Mouse (Mus musculus) spleen, postnatal 10 days (tissue): ENCODE results near the gene Insr.
"Not testable (repeated sequence)": the region's sequence is repeated elsewhere in the genome, so short reads cannot be mapped to it uniquely, and the experiment has no call there.

Experiments used
- DNase-seq, 2 experiments: peaks; one replicate each; pipeline ENCODE4 v3.0.0; 2021 to 2022; ENCODE audit warnings: low spot score in 2 of 2

Insr gene

GRCm38 (mm10) chr8:3232601-3233000 is 46.8 kb downstream of the Insr start:
- DNase-seq: no peak

GRCm38 (mm10) chr8:3230118-3231060 is 49.0 kb downstream of the Insr start:
- DNase-seq: no peak

DNA sequence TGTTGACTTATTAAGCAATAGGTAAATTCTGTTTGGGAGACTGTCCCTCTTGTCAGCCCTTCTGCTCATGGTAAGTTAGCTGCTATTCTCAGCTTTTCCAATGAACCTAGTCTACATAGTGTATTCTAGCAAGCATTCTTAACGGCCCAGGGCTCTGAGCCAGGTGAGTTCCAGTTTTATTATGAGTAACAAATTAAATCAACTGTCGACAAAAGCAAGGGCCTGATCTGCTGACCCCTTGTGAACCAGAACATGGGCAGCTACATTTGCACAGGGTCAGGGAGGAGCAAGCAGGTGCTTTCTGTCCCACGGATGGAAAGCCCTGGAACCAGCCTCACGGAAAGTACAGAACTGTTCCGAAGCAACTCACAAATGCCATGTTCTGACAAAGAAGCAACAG is 52.0 kb downstream of the Insr start:
- no peak for DNase-seq

- DNase-seq: no peak
These were observed 53.7 kb downstream of the Insr start for GRCm38 (mm10) chr8:3225731-3226130.

GRCm38 (mm10) chr8:3225184-3225583 is 54.2 kb downstream of the Insr start:
- DNase-seq: no peak

GRCm38 (mm10) chr8:3222636-3222965 is 56.8 kb downstream of the Insr start:
- no peak for DNase-seq

GRCm38 (mm10) chr8:3221960-3222635 is 57.3 kb downstream of the Insr start:
- DNase-seq: no peak

DNA sequence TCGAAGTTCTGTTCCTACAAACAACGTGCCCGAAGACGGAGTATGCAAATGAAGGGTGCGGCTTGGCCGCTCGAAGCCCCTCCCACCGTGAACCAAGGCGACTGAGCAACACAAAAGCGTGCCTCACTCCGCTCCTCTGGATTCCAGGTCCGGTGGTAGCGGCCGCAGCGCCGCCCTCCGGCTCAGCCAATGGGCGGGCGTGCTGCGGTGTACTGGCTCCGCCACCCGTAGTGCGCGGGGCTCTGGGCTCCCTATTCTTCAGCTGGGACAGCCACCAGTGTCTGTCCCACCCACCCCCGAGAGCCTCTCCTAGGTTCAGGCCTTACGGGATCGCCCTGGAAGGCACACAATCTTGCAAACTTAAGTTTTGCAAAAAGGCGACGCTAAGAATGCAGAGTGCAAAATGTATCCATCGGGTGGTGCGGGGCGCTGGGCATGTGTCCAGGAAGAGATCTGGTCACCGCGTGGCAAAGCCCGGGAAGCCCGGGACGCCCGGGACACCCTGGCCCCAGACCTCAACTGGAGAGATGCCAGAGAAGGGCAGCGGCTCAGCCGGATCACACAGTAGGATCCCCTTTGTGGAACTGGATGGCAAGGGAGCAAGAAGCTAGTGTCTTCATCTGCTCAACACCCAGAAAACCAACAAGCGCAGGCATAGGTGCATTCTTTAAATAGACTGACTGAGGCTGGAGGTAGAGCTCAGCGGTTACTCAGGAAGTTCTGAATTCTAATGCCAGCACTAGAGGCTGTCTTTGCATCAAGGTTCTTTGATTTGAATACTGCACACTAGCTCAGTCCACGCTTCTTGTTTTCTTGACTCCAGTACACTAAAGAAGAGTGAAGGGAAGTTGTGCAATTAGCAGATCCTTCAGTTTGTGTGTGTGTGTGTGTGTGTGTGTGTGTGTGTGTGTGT is 58.1 kb downstream of the Insr start:
- peak; percentile 63 to 93 for DNase-seq

DNA sequence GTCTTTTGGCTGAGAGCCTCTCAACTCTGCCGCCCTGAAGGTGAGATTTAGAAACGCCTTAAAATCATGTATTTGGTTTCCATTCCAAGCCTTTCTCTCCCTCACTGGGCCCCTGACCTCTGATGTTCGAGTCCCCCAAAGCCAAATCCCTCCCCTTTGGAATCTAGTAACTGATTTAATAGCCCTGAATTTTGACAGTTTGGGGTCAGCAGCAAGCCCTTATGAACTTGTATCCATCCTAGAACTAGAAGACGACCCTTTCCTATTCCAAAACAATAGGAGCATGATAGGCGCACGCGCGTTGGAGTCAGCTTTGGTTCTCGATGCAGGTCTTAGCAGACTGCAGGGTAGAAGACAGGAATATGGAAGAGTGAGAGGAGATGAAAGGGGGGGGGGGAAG is 58.9 kb downstream of the Insr start:
- no peak for DNase-seq

- no peak for DNase-seq
These were observed 59.5 kb downstream of the Insr start for GRCm38 (mm10) chr8:3219921-3220411.

GRCm38 (mm10) chr8:3219266-3219665 is 60.2 kb downstream of the Insr start:
- no peak for DNase-seq

- no peak for DNase-seq
These were observed 62.8 kb downstream of the Insr start for GRCm38 (mm10) chr8:3216541-3217092.

GRCm38 (mm10) chr8:3215561-3215960 is 63.9 kb downstream of the Insr start:
- DNase-seq: no peak

DNA sequence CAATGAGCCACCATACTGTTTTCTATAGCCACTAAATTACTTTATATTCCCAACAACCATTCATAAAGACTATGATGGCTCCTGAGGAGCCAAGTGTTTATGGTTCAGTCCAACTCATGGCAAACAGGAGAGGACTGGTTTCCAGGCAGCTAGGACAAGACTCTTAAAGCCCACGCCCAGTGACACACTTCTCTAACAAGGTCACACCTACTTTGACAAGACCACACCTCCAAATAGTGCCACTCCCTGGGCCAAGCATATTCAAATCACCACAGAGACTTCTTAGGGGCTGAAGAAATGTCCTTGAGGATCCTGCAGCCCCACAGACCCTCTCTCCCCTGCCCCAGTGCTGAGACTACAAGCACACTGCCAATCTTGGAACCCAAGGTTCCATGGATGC is 64.8 kb downstream of the Insr start:
- DNase-seq: no peak

- DNase-seq: no peak
These were observed 68.0 kb downstream of the Insr start for GRCm38 (mm10) chr8:3211456-3211855.

DNA sequence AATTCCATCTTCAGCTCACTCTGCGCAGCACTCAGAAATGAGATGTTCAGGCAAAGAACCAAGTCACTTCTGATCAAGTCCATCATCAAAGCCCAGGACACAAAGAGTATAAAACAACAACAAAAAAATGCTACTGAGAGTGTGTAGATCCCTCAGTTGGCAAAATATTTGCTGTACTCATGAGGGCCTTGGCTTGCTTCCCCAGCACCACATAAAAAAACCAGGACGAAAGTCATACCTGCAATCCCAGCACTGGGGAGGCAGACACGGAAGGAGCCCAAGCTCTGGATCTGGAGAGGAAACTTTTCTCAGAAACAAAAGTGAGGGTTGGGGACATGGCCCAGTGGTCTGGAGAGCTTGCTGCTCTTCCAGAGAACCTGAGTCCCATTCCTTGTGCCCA is 69.5 kb downstream of the Insr start:
- DNase-seq: no peak

DNA sequence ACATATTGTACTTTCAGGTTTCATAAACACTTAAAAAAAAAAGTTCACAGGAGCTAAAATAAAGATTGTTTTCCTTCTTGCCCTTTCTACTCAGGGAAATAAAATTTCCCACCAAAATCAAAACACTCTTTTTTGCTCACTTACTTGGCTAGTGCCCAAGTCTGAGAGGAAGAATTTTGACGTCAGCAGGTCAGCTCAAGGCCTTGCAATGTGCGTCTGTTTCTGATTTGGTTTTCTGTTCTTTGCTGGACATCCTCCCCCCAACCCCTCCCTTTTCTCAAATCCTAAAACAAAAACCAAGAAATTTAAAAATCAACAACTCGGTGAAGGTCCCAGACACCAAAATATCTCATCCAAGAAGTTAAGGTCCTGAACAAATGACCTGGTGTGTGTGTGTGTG is 70.1 kb downstream of the Insr start:
- no peak for DNase-seq

- DNase-seq: no peak
These were observed 70.7 kb downstream of the Insr start for GRCm38 (mm10) chr8:3208729-3209128.

DNA sequence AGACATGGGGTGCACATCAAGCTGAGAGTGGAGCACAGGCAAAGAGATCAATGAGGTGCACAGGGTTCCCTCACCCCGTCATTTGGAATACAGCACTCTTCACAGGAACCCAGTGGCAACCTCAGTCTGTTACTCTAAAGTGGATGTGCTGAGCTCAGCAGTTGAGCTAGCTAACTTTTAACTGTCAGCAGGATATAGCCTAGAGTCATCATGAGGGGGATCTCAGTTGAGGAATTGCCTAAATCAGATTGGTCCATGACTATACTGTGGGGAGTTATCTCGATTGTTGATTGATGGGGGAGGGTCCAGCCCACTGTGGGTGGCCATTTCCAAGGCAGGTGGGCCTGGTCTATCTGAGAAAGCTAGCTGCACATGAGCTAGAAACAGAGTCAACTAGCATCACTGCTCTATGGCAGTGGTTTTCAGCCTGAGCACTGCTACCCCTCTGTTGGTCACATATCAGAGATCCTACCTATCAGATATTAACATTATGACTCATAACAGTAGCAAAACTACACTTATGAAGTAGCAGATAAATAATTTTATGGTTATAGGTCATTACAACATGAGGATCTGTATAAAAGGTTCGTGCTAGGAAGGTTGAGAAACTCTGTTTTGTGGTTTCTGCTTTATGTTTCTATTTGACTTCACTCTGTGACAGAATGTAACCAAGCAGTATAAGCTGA is 74.5 kb downstream of the Insr start:
- DNase-seq: no peak

GRCm38 (mm10) chr8:3202792-3203191 is 76.6 kb downstream of the Insr start:
- DNase-seq: no peak

- DNase-seq: not testable (repeated sequence)
These were observed 85.1 kb downstream of the Insr start for GRCm38 (mm10) chr8:3194297-3194696.
